Mouse (Mus musculus) ovary, adult 18-20 months (tissue): ENCODE results near the gene Sh3bp5.

Source experiments
- DNase-seq: peaks from one replicate; pipeline ENCODE4 v3.0.0; 2022; ENCODE audit warnings: low spot score, mixed read lengths

Gene Sh3bp5

GRCm38 (mm10) chr14:31433126-31433525, 2.8 kb downstream of the Sh3bp5 start:
- no peak for DNase-seq

DNA sequence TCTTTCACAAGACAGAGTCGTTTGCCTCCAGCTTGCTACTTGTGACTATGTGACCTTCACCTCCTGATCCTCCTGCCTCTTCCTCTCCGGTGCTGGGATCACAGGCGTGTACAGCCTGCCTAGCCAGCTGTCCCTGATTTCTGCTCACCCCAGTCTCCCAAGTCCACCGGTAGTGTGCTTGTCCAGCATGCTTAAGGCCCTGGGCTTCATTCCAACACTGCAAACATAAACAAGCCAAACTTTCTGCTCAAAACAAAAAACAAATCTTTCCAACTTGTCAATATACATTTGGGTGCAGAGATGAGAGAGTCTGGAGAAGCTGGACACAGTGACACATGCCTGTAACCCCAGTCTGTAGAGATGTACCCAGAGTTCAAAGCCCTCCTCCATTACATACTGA, 3.5 kb downstream of the Sh3bp5 start:
- DNase-seq: no peak

GRCm38 (mm10) chr14:31431789-31432330, 4.0 kb downstream of the Sh3bp5 start:
- DNase-seq: no peak

DNA sequence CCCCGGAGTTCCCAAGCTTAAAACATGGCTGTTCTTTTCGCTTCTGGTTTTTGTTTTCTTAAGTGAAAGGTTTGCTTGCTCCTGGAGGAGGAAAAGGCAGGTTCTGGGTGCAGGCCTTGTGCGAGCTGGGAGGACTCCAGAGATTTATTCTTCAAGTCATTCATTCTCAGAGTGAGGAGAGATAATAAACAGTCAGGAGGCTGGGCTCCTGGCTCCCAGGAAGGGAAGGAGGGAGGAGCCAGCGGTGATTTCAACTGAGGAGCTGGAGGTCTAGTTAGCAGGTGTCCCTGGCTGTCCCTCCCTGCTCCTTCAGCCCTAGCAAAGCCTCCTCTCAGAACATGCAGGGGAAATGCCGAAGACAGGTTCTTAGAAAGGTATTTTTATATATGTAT, 6.9 kb downstream of the Sh3bp5 start:
- DNase-seq: no peak

DNA sequence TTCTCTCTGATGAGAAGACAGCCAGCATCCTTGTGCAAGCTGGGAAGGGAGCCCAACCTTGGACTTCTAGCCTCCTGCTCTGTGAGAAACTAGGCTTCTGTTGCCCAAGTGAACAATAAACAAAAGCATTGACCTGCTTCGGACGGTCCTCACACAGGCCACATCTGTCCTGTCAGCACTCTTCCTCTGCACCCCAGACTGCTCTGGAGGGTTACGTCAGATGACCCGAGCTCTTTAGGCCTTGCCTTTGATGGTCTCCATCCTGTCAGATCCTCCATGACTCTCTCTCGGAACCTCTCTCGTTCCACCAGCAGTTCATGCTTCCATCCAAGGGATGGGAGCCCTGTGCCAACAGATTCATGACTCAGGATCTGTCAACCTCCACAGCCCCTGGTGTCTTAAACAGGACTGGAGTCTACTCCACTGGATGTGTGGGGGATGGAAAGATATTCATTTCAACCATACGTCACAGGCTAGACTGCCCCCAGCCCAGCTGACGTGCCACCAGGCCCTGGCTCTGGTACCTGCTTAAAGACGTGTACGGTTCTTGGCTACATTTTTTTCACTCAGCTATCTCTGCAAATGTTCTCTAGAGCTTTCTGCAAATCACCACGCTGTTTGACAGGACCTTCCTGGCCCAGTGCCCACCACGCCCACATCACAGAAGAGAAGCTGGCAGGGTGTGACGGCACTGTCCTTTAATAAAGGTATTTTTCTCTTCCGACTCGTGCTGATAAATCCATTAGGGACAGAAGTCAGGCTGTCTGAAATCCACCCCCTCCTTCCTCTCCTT, 7.5 kb downstream of the Sh3bp5 start:
- no peak for DNase-seq

- no peak for DNase-seq
Measured at GRCm38 (mm10) chr14:31422961-31423791, 12.7 kb downstream of the Sh3bp5 start.

DNA sequence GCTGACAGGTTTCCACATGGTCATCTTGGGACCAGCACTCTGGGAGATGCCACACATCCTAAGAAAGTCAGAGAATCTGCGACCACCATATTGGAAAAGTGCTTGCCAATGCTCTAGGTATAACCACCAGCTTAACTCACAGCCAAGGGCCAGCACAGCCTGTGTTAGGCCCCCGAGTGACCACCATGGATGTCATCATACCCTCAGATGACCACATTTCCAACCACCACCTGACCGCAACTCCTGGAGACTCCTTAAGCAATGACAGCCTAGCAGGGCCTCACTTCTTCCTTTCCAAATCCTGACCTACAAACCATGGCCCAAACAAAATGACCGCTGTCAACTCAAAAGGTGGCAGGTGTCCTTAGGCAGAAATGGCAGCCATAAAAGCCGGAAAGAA, 13.5 kb downstream of the Sh3bp5 start:
- no peak for DNase-seq

DNA sequence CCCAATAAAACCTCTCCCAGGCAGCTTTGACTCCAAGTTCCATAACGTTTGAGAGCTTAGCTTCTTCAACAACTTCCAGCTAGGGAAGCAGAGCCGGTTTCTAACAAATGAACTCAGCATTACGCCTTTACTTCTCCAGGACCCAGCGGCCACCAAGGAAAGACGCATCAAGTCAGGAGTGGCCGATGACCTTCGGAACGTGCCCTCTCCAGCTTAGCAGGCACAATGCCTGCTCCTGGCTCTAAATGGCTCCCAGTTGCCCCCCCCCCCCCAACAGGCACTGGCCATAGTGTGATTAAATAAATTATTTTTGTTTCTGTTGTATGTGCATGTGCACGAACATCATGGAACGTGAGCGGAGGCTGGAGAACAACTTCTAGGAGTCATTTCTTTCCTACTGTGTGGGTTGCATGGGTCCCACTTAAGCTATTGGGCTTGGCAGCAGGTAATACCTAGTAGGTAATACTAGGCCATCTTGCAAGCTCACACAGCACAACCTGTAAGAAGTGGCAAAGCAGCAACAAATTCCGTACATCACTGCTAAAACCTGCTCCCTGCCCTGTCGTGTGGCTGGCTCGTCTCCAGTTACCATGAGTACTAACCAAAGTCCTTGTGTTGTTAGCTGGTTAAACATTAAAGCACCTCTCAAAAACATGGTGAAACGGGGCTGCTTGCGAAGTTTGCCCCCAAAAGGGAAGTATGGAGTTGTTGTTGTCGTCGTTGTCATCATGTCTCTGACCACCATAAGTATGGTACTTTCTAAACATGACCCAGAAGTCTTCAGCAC, 14.2 kb downstream of the Sh3bp5 start:
- DNase-seq: no peak

DNA sequence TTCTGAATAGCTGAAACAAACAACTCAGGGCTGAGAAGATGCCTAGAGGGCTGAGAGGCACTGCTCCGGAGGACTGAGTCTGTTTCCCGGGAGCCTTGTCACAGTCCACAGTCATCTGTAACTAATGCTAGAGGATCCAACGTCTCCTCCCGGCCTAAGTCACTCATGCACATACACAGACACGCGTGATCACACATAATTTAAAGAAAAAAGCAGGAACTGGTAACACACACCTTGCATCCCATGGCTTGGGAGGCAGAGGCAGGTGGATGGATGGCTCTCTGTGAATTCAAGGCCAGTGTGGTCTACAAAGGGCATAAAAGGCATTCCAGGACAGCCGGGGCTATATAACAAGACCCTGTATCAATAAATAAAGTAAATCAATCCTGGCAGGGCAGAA, 14.9 kb downstream of the Sh3bp5 start:
- DNase-seq: no peak

DNA sequence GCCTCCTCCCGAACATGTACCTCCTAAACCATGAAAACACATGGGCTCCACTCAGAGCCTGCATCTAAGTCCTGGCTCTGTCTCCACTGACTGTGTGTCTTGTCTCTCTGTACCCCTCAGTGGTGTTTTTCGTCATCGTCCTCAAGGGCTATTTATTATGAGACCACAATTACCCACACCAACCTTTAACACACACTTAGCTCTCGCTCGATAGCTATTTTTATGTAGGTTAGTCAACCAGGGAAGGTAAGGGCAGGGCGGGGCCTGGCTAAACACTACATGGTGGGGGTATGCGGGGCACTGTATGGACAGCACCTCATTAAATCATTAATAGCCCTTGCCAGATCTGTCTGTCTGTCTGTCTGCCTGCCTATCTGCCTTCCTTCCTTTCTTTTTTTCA, 15.3 kb downstream of the Sh3bp5 start:
- no peak for DNase-seq

- no peak for DNase-seq
Measured at GRCm38 (mm10) chr14:31420135-31420534, 15.7 kb downstream of the Sh3bp5 start.

DNA sequence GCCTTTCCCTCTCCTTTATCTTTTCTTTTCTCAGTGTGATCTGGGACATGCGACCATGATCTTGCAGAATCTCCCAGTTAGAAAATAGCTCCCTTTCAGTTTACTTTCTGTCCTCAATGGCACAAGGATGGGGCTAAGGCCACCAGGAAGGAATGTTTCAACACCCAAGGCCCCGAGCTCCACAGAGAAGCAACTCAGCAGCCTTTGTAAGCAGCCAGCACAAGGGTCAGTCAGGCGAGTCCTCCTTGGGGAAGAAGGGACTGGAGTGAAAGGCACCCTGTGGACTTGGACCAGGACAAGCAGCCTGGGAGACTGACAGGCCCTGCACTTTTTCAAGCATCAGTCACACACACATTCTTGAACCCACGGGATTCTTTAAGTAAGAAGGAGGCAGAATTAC, 16.6 kb downstream of the Sh3bp5 start:
- DNase-seq: no peak

DNA sequence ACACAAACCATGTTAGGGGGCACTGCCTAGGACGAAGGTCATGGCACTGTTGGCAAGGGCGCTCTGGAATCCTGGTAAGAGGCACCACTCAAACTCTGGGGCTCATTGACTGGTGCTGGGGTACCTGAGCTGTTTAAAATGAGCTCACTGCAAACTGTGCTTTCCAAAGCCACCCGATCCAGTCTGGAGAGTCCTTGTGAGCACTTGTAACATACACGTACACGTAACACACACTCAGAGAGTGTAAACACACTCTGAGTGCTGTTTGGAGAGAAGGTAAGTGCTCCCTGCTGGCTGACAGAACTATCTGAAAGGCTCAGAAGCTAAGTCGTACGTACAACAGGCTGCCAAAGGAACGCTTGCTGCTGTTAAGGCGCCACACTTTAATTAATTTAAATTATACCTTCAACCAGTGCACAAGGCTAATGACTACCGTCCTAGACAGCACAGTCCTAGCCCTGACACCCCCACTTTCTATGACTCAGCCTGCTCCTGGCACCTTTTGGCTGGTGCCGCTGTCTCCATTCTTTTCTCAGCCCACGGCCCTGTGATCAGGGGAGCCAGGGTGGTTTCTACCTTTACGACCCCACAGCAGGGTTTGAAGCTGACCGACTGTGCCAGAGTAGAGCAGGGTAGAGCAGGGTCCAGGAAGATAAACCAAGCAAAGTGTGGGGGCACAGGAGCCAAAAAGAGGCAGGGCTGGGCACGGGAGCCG, 18.9 kb downstream of the Sh3bp5 start:
- no peak for DNase-seq

GRCm38 (mm10) chr14:31416411-31416810, 19.5 kb downstream of the Sh3bp5 start:
- no peak for DNase-seq

DNA sequence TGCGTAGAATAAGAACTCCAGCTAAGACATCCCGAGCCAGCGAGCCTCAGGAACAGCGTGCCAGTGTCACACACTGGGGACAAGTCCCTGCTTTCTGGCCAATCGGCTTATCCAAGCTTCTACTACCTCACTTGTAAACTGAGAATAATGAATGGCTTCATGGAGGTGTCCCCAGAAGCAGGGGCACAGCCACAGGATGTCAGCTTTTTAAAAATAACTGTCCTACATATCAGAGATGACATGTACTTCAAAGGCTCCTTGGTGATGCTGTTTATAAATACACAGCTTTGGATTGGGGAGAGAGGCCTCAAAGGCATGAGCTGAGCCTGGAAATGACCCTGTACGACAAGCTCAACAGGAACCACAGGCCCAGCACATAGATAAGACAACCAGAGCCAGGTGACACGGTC, 20.9 kb downstream of the Sh3bp5 start:
- no peak for DNase-seq

DNA sequence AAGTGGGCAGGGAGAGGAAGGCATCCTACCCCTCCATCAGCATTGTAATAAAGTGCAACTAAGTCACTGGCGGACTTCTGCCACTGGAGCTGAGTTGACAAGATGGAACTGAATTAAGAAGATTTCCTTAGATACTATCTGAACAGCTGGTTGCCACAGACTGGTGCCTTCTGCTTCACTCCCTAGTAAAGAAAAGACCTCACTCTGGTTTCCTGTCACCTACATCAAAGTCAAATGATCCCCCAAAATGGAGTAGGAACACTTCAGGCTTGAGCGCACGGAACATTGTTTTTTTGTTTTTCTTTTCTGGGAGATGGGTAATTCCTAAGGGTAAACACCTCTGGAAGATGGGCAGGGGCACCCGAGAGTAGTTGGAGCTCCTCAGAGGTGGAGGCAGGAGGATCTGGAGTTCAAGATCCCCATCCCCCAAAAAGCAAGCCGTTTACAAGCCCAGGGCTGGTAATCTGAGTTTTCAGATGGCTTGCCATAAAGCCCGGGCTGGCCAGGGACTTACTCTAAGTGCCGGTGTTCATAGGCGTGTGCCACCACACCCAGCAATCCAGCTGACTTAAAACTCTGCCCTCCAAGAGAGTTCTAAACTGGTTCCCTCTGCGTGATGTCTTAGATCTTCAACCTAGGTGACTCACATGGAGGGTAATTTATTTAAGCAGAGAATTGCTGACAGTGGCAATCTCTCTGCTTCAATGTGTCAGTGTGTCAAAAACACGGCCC, 21.5 kb downstream of the Sh3bp5 start:
- no peak for DNase-seq

- DNase-seq: no peak
Measured at GRCm38 (mm10) chr14:31413475-31414086, 22.3 kb downstream of the Sh3bp5 start.

- DNase-seq: peak; percentile 50
Measured at GRCm38 (mm10) chr14:31412651-31413056, 23.2 kb downstream of the Sh3bp5 start.

DNA sequence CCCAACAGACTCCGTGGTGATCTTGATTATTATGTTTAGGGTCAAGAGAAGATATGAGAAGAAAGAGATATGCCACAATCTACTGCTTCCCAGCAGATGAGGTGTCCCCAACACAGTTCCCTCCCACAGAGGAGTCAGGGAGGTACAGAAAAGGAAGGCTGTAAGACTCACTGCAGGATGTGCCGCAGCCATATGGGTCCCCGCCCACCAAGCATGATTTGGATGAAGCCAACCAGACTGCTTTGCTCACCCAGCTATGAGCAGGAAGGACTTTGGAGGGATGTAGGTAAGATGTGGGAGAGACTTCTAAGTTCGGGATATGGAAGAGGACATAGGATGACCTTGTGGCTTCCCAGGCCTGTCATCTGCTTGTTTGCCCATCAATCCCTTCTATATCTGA, 25.1 kb downstream of the Sh3bp5 start:
- DNase-seq: no peak

DNA sequence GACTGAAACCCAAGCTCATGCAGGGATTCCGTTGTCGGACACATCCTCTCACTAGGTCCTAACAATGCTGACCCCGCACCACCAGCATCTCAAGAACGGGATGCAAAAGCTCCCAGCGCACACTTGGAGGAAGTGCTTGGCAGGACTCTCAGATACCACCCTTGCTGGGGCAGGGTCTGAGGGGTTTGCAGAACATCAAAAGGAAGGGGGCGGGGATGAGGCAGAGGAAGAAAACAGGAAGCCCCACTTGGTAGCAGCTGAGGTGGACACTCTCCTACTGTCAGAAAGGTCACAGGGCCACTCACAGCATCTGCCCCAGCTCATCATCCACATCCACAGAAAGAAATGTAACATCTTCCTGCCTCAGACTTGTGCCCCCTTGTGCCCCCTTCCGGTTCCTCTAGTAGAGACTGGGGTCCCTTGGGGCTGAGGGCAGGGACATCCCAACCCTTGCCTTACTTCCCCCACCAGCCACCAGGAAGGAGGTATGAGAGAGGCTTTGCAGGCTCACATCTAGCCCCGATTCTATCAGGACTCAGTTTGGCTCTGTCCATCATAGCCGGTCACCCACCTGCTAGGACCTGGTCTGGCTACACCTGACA, 25.7 kb downstream of the Sh3bp5 start:
- no peak for DNase-seq
